Mouse (Mus musculus) neural tube, embryonic 10.5 days (tissue): ENCODE results near the gene Kcnq2.
A peak's percentile ranks its signal among the peaks of the same experiment; 100 is the strongest.

ENCODE experiments used
- DNase-seq: peaks from one replicate; pipeline ENCODE4 v3.0.0-alpha.2; 2017; ENCODE audit warnings: low spot score; ENCODE audit errors: extremely low spot score

Kcnq2 gene

DNA sequence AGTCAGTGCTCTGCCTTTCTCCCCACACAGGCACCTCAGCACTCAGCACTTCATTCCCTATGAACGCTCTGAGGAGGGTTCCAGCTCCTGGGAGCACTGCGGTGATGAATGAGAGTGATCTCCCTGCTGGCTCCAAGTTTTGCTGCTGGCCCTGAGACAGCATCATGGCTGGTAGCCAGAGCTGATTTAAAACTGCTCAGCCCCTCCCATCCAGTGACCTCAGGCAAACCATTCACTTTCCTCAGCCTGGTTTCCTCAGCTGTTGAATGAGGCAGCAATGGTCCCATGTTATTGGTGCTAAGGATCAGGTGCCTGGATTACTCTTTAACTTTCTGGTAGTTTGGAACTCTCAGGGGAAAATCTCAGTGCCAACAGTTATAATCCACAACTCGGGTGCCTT lies 91.7 kb downstream of the Kcnq2 start, which contains the start of gene Chrna4:
Chrna4 (minus strand) TSS at position 110 of the 400 bp plus-strand sequence.
- DNase-seq = no peak

DNA sequence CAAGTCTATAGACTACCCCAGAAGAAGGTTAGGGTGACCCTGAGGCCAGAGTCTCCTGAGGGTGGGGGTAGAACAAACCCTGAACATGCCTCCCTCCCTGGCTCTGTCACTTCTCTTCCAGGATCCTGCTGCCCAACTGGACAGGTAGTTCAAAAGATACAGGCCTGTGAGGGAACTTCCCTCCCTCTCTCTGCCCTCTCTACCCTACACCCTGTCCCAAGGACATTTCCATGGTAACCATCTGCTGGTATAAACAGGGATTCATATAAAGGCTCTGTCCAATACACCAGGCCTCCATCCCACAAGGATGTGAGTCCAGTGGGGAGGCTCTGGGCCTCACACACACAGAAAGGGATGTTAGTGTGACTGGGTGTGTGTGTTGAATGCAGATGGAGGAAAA lies 92.7 kb downstream of the Kcnq2 start:
- DNase-seq = no peak

DNA sequence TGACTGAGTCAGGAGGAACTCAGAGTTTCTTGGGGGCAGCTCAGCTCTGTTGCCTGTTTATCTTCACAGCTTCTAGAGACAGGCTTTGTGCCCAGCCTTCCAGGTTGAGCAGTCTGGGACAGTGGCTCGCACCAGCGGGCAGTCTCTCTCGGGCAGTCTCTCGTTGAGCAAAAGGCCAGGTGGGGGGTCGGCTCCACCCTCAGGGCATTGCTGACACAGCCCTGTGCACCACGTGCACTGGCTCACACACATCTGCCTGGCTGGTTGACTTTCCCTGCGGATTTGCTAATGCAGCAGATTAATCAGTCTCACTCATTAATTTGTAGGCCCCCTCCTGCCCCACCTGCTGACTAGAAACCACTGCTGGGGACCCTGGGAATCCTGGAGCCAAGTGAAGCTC lies 93.2 kb downstream of the Kcnq2 start:
- DNase-seq = no peak

DNA sequence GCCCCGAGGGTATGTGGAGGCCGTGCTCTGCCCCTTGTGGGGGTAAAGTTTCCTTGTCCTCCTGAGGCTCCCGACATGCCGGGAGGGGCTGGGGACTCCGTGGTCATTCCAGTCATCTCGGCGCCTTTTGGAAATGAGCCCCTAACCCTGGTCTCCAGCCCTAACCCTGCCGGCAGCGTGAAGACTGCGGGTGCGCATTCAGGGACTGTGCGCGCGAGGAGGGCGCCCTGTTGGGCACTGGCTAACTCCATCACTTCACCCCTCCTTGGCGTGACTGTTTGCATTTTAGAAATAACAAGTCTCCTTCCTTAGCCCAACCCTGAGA lies 95.8 kb downstream of the Kcnq2 start:
- no peak for DNase-seq

DNA sequence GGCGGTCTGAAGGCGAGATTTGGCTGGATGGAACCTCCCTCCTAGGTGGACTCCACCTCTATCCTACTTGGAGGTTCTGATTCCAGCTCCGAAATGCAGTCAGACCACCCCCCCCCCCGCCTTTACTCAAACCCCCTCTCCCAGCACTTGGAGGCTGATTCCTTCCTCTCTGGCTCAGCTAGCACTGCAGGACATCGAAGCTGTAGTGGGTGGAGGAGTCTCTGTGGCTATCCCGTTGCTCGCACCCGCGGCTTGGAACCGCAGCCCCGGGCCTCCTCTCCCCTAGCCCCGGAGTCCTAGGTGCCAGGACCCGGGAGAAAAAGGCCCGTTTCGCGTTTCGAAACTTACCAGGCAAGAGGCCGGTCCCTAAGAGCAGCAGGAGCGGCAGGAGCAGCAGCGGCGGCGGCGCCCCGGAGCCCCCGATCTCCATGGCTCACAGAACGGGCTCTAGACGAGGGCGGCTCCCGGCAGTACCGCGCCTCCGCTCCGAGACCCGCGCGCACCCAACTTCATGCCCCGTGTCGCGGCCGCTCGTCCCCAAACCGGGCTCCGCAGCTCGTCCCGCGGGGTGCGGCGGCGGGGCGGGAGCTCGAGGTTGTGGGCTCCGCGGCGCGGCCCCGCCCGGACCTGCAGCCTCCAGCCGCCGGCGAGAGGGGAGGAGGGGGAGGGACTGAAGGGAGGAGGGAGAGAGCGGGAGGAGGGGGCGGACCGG lies 96.3 kb downstream of the Kcnq2 start:
- DNase-seq = peak; percentile 74

DNA sequence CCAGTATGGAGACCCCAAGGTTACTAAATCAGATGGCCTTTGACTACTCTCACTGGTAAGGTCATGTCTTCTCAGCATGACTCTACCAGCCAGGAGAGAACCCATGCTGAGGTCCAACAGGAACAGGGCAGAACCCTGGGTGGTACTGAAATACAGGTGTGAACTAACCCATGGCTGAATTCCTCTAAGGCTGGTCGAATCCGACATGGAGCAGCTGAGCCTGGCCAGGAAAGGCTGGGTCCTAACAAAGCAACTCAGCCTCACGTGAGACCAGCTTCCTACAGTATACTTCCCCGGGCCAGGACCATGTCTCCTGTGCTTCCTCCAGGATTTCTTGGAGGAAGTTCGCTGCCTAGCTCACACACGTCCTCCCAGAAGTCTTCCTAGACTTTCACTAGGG lies 98.5 kb downstream of the Kcnq2 start:
- DNase-seq = no peak

DNA sequence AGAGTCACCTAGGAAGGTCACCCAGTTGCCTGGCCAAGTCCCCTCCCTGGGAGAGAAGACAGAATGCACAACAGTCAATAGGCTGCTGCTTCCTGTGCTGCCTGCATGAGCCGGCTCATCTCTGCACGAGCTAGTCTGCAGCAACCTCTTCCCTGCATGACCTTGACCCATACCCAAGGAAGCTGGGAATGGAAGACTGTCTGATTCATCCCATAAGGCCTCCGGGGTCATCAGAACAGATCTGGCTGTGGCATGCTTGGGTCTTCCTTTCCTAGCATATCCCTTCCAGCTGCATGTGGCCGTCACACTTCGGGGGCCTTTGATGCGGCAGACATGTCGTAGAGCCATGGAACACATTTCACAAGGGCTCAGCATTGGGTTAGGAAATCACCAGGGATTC lies 99.9 kb downstream of the Kcnq2 start:
- no peak for DNase-seq

DNA sequence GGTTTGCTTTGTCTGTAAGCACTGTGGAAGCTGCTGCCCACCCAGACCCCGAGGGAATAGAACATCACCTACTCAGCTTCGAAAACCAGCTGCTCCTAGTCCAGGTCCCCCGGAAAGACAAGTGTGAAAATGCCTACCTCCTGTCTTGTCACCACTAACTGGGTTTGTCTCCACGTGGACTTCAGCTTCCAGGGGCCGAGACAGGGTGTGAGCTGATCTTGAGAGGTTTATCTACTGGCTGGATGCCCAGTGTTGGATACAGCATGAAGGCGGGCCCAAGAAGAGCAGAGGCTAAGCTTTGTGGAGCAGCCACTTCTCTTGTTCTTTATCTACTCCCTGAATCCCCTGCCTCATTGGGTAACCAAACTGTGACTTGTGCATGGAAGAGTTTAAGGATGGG lies 101.8 kb downstream of the Kcnq2 start:
- DNase-seq = no peak

DNA sequence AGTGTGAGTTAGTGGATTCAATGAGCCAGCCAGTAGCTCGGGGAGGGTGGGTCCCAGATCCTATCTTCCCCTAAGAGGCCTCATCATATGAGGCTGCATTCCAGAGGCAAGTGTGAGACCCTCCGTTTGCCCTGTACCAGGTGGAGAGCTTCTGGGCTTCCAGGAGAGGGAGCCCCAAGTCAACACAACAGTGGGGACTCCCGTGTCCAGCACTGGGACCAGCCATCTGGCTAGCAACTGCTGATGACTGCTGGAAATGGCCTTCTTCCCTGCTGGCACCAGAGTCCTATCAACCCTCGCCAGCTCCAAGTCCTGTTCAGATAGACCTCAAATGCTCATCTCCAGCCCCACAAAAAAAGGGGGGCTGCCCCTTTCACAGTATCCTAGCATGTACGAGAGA lies 102.7 kb downstream of the Kcnq2 start:
- no peak for DNase-seq

DNA sequence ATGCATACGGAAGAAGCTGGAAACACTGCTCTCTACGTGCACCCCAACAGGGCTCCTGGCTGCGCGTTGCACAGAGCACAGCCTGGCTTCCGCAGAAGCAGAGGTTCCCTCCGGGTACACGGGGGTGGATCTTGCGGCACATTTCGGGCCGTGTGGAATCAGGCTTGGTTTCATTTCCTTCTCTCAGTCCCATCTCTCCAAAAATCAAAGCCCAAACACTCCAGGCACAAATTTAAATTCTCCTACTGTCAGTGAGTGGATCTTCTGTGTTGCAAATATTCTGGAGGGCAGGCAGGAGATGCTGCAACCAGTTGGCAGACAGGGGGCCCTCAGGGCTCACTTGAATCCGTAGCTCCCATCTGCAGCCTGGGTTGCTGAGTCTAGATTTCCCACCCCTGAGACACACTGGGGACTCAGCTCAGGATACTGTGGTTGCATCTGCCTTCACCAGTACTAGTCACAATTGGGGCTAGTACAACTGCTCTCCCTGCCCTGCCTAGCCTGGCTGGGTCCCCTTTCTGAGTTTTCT lies 103.6 kb downstream of the Kcnq2 start:
- DNase-seq = no peak
